Mouse (Mus musculus): ENCODE results near the gene 4930438A08Rik. TPM values are rescaled to one million over a fixed set of nuclear protein-coding genes. Genes with fewer than 3 reads are reported as not detected.

4930438A08Rik gene
- polyA plus RNA-seq, 1 experiment from 2014 or later, result not detected

- H3K27ac ChIP-seq (ENCODE audit: low read depth, low read length), result no peak overlapping the region
- no peaks in the 10 kb centered on the region for H3K9me3 ChIP-seq (ENCODE audit: control insufficient read depth, low read length)
- H3K4me2 ChIP-seq (ENCODE audit: low read depth), result no peak overlapping the region
- no peaks in the 10 kb centered on the region for H3K27me3 ChIP-seq (ENCODE audit: control insufficient read depth, insufficient read depth, low read length)
- 89% methylated on average over 3 of the region's 3 CpGs for WGBS
- H3K4me1 ChIP-seq (ENCODE audit: control insufficient read depth, insufficient read depth, low read length), result peaks cover 12% of the 10 kb centered on the region
- no peak overlapping the region for H3K4me3 ChIP-seq (ENCODE audit: low read depth, low read length)
- DNase-seq (ENCODE audit: low spot score) (no peak), ATAC-seq (ENCODE audit: insufficient read depth, low FRiP score, low TSS enrichment) (no peak)
- H3K36me3 ChIP-seq (ENCODE audit: control insufficient read depth, insufficient read depth, low read length), result peaks cover 5% of the 10 kb centered on the region; the same call in 1 of the 2 replicates
- no peak overlapping the region for H3K9ac ChIP-seq (ENCODE audit: low read length)
Measured at GRCm38 (mm10) chr11:58324614-58325229, 50.1 kb downstream of the 4930438A08Rik start.

- no peaks in the 10 kb centered on the region for H3K9me3 ChIP-seq (ENCODE audit: control insufficient read depth, low read length)
- no peak overlapping the region for H3K4me3 ChIP-seq (ENCODE audit: low read depth, low read length)
- DNase-seq (ENCODE audit: low spot score) (no peak), ATAC-seq (ENCODE audit: insufficient read depth, low FRiP score, low TSS enrichment) (no peak)
- no peaks in the 10 kb centered on the region for H3K27me3 ChIP-seq (ENCODE audit: control insufficient read depth, insufficient read depth, low read length)
- no peak overlapping the region for H3K27ac ChIP-seq (ENCODE audit: low read depth, low read length)
- H3K4me1 ChIP-seq (ENCODE audit: control insufficient read depth, insufficient read depth, low read length), result peaks cover 18% of the 10 kb centered on the region
- H3K9ac ChIP-seq (ENCODE audit: low read length), result no peak overlapping the region
- no peak overlapping the region for H3K4me2 ChIP-seq (ENCODE audit: low read depth)
- H3K36me3 ChIP-seq (ENCODE audit: control insufficient read depth, insufficient read depth, low read length), result peaks cover 5% of the 10 kb centered on the region; the same call in 1 of the 2 replicates
- 95% methylated on average over 3 of the region's 3 CpGs for WGBS
Measured at GRCm38 (mm10) chr11:58326781-58327180, 52.2 kb downstream of the 4930438A08Rik start.

- no peaks in the 10 kb centered on the region for H3K9me3 ChIP-seq (ENCODE audit: control insufficient read depth, low read length)
- peak; percentile 21; the same call in 1 of the 2 replicates for ATAC-seq (ENCODE audit: insufficient read depth, low FRiP score, low TSS enrichment)
- no peak for DNase-seq (ENCODE audit: low spot score)
- H3K36me3 ChIP-seq (ENCODE audit: control insufficient read depth, insufficient read depth, low read length), result peaks cover 5% of the 10 kb centered on the region; the same call in 1 of the 2 replicates
- no peaks in the 10 kb centered on the region for H3K27me3 ChIP-seq (ENCODE audit: control insufficient read depth, insufficient read depth, low read length)
- H3K4me2 ChIP-seq (ENCODE audit: low read depth), result peak overlapping the region; percentile 91
- peak overlapping the region; percentile 72 for H3K4me3 ChIP-seq (ENCODE audit: low read depth, low read length)
- H3K9ac ChIP-seq (ENCODE audit: low read length), result peak overlapping the region; percentile 91
- peaks cover 14% of the 10 kb centered on the region for H3K4me1 ChIP-seq (ENCODE audit: control insufficient read depth, insufficient read depth, low read length)
- H3K27ac ChIP-seq (ENCODE audit: low read depth, low read length), result 0 out of 2 replicates have a peak overlapping the region, but pooled peaks have one; percentile 35
- WGBS, result 0% methylated on average over 21 of the region's 21 CpGs
Measured at GRCm38 (mm10) chr11:58329906-58330275, 55.3 kb downstream of the 4930438A08Rik start.

- Histone ChIP-seq H3K4me3 (ENCODE audit: low read depth, low read length) (peak within 1 kb of the TSS; percentile 72), H3K27ac (ENCODE audit: low read depth, low read length) (0 out of 2 replicates have a peak within 1 kb of the TSS, but pooled peaks have one; percentile 35), H3K4me1 (ENCODE audit: control insufficient read depth, insufficient read depth, low read length) (peaks cover 14% of the 10 kb centered on the region), H3K4me2 (ENCODE audit: low read depth) (peak within 1 kb of the TSS; percentile 91), H3K27me3 (ENCODE audit: control insufficient read depth, insufficient read depth, low read length) (no peaks in the 10 kb centered on the region), H3K36me3 (ENCODE audit: control insufficient read depth, insufficient read depth, low read length) (peaks cover 5% of the 10 kb centered on the region; the same call in 1 of the 2 replicates), H3K9me3 (ENCODE audit: control insufficient read depth, low read length) (no peaks in the 10 kb centered on the region), H3K9ac (ENCODE audit: low read length) (peak within 1 kb of the TSS; percentile 91)
- DNase-seq (ENCODE audit: low spot score) (peak; percentile 91), ATAC-seq (ENCODE audit: insufficient read depth, low FRiP score, low TSS enrichment) (peak; percentile 95)
- WGBS, result under 1% methylated on average over 52 of the region's 52 CpGs
Measured at GRCm38 (mm10) chr11:58330276-58331148, 55.9 kb downstream of the 4930438A08Rik start, which contains the start of the genes Zfp672 and Sh3bp5l. Gene Zfp672, minus strand, starts transcription at chr11:58330339. Gene Sh3bp5l, plus strand, starts transcription at chr11:58330724.

GRCm38 (mm10) chr11:58331149-58331495 lies 56.5 kb downstream of the 4930438A08Rik start:
- Histone ChIP-seq H3K9me3 (ENCODE audit: control insufficient read depth, low read length) (no peaks in the 10 kb centered on the region), H3K27me3 (ENCODE audit: control insufficient read depth, insufficient read depth, low read length) (no peaks in the 10 kb centered on the region), H3K4me3 (ENCODE audit: low read depth, low read length) (peak overlapping the region; percentile 72), H3K4me2 (ENCODE audit: low read depth) (peak overlapping the region; percentile 66), H3K27ac (ENCODE audit: low read depth, low read length) (no peak overlapping the region), H3K4me1 (ENCODE audit: control insufficient read depth, insufficient read depth, low read length) (peaks cover 14% of the 10 kb centered on the region), H3K36me3 (ENCODE audit: control insufficient read depth, insufficient read depth, low read length) (peaks cover 5% of the 10 kb centered on the region; the same call in 1 of the 2 replicates), H3K9ac (ENCODE audit: low read length) (peak overlapping the region; percentile 82)
- DNase-seq (ENCODE audit: low spot score) (no peak), ATAC-seq (ENCODE audit: insufficient read depth, low FRiP score, low TSS enrichment) (peak; percentile 25; the same call in 1 of the 2 replicates)
- WGBS, result 26% methylated on average over 10 of the region's 10 CpGs

GRCm38 (mm10) chr11:58331546-58331945 lies 56.9 kb downstream of the 4930438A08Rik start:
- Histone ChIP-seq H3K27ac (ENCODE audit: low read depth, low read length) (no peak overlapping the region), H3K9ac (ENCODE audit: low read length) (peak overlapping the region; percentile 82; the same call in 1 of the 2 replicates), H3K4me2 (ENCODE audit: low read depth) (peak overlapping the region; percentile 66), H3K4me3 (ENCODE audit: low read depth, low read length) (peak overlapping the region; percentile 72), H3K9me3 (ENCODE audit: control insufficient read depth, low read length) (no peaks in the 10 kb centered on the region), H3K27me3 (ENCODE audit: control insufficient read depth, insufficient read depth, low read length) (no peaks in the 10 kb centered on the region), H3K36me3 (ENCODE audit: control insufficient read depth, insufficient read depth, low read length) (peaks cover 5% of the 10 kb centered on the region; the same call in 1 of the 2 replicates), H3K4me1 (ENCODE audit: control insufficient read depth, insufficient read depth, low read length) (peaks cover 14% of the 10 kb centered on the region)
- WGBS, result 85% methylated on average over 6 of the region's 6 CpGs
- DNase-seq (ENCODE audit: low spot score) (no peak), ATAC-seq (ENCODE audit: insufficient read depth, low FRiP score, low TSS enrichment) (no peak)

GRCm38 (mm10) chr11:58334746-58335145 lies 60.1 kb downstream of the 4930438A08Rik start:
- ATAC-seq (ENCODE audit: insufficient read depth, low FRiP score, low TSS enrichment) (no peak), DNase-seq (ENCODE audit: low spot score) (no peak)
- Histone ChIP-seq H3K4me2 (ENCODE audit: low read depth) (no peak overlapping the region), H3K9me3 (ENCODE audit: control insufficient read depth, low read length) (no peaks in the 10 kb centered on the region), H3K9ac (ENCODE audit: low read length) (no peak overlapping the region), H3K36me3 (ENCODE audit: control insufficient read depth, insufficient read depth, low read length) (peaks cover 6% of the 10 kb centered on the region), H3K27me3 (ENCODE audit: control insufficient read depth, insufficient read depth, low read length) (no peaks in the 10 kb centered on the region), H3K27ac (ENCODE audit: low read depth, low read length) (no peak overlapping the region), H3K4me3 (ENCODE audit: low read depth, low read length) (no peak overlapping the region), H3K4me1 (ENCODE audit: control insufficient read depth, insufficient read depth, low read length) (peaks cover 8% of the 10 kb centered on the region)
- WGBS, result 76% methylated on average over 3 of the region's 3 CpGs

Measured in neural tube, embryonic 11.5 days (tissue).